Mouse (Mus musculus): ENCODE data around the gene Fbxw9. TPM values are rescaled to one million over a fixed set of nuclear protein-coding genes. Genes with fewer than 3 reads are reported as not detected.

Gene Fbxw9
- polyA plus RNA-seq, 1 experiment from 2014 or later, result 78.3 TPM

DNA sequence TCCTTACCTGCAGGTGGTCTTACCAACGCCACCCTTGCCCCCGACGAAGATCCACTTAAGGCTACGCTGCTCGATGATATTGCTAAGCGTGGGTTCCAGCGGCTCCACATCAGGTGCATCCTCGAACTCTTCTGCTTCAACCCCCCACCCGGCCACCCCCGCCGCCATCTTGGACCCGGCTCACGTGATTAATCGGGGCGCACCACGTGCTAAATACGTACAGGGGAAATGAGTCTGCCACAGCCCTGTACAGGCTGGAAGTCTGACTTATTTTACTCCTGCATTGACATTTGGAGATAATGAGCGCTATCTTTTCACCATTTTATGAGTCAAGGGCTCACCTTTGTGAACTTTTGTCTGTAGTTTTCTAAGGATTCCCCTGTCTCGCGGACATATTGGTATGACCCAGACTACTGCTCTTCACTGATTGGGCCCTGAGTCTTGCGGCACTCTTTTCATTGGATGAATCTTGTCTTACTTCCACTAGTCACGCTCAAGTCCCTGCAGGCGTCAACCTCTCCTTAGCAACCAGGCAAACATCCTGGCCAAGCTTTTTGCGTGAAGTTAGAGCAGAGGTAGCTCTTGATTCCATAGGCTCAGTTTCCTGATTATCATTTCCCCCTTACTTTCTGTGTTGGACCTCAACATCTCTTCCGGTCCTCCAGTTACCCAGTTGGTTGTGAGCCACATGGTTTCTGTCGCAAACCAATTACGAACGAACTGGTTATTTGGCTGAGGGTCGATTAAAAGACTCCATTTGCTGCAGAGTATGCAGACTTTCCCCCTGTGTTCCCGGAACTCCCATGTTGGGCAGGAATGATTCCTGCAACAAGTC is 34.5 kb upstream of the Fbxw9 start, which contains the start of gene Asna1:
TSS of gene Asna1 (minus strand) at position 184 of the 835 bp plus-strand sequence.
- H3K27ac ChIP-seq (ENCODE audit: low read length), result peak within 1 kb of the TSS; percentile 73
- ATAC-seq, result peak; percentile 90
- H3K36me3 ChIP-seq (ENCODE audit: control insufficient read depth, insufficient read depth), result peaks cover 5% of the 10 kb centered on the region

GRCm38 (mm10) chr8:85026670-85027515 is 33.0 kb upstream of the Fbxw9 start, which contains the start of gene Trir:
Gene Trir (plus strand): TSS chr8:85026823.
- Histone ChIP-seq H3K9me3 (ENCODE audit: control insufficient read depth, low read length) (no peaks in the 10 kb centered on the region), H3K4me3 (replicated peaks; ENCODE audit: low read length) (peak within 1 kb of the TSS; percentile 95), H3K4me1 (replicated peaks; ENCODE audit: control insufficient read depth, insufficient read depth, low read length) (peaks cover 39% of the 10 kb centered on the region), H3K36me3 (ENCODE audit: control insufficient read depth, insufficient read depth) (peaks cover 14% of the 10 kb centered on the region), H3K27me3 (replicated peaks; ENCODE audit: control insufficient read depth, insufficient read depth, low read length) (no peaks in the 10 kb centered on the region), H3K9ac (replicated peaks; ENCODE audit: low read depth, low read length) (peak within 1 kb of the TSS; percentile 99), H3K4me2 (ENCODE audit: low read length) (peak within 1 kb of the TSS; percentile 90), H3K27ac (ENCODE audit: low read length) (peak within 1 kb of the TSS; percentile 86)
- ATAC-seq, result peak; percentile 78
- WGBS, result under 1% methylated on average over 70 of the region's 75 CpGs

More for the DNA sequence above, 34.5 kb upstream of the Fbxw9 start, which contains the start of gene Asna1:
- Histone ChIP-seq H3K9me3 (ENCODE audit: control insufficient read depth, low read length) (no peaks in the 10 kb centered on the region), H3K9ac (replicated peaks; ENCODE audit: low read depth, low read length) (peak within 1 kb of the TSS; percentile 75), H3K4me1 (replicated peaks; ENCODE audit: control insufficient read depth, insufficient read depth, low read length) (peaks cover 39% of the 10 kb centered on the region), H3K4me2 (ENCODE audit: low read length) (peak within 1 kb of the TSS; percentile 90), H3K4me3 (replicated peaks; ENCODE audit: low read length) (peak within 1 kb of the TSS; percentile 81), H3K27me3 (replicated peaks; ENCODE audit: control insufficient read depth, insufficient read depth, low read length) (no peaks in the 10 kb centered on the region)
- 6% methylated on average over 30 of the region's 30 CpGs for WGBS

DNA sequence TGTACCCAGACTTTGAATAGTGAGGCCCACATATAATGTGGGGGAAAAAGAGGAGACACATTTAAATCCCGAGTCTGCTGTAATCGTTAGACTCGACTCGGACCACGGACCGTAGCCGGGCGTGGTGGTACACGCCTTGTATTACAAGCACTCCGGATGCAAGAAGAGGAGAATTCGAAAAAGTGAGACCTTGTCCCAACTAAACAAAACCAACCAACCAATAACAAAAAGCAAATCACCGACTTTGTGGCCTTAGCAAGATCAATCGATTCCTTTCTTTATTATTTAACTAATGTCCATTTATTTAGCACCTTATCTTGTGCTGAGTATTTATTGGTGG is 32.4 kb upstream of the Fbxw9 start:
- Histone ChIP-seq H3K4me3 (replicated peaks; ENCODE audit: low read length) (peak overlapping the region; percentile 95), H3K4me1 (replicated peaks; ENCODE audit: control insufficient read depth, insufficient read depth, low read length) (peaks cover 39% of the 10 kb centered on the region), H3K36me3 (ENCODE audit: control insufficient read depth, insufficient read depth) (peaks cover 16% of the 10 kb centered on the region), H3K9me3 (ENCODE audit: control insufficient read depth, low read length) (no peaks in the 10 kb centered on the region), H3K27ac (ENCODE audit: low read length) (peak overlapping the region; percentile 86), H3K27me3 (replicated peaks; ENCODE audit: control insufficient read depth, insufficient read depth, low read length) (no peaks in the 10 kb centered on the region), H3K9ac (replicated peaks; ENCODE audit: low read depth, low read length) (peak overlapping the region; percentile 99), H3K4me2 (ENCODE audit: low read length) (peak overlapping the region; percentile 66)
- ATAC-seq, result no peak
- WGBS, result 1% methylated on average over 13 of the region's 13 CpGs

GRCm38 (mm10) chr8:85027922-85028321 is 31.9 kb upstream of the Fbxw9 start:
- Histone ChIP-seq H3K36me3 (ENCODE audit: control insufficient read depth, insufficient read depth) (peaks cover 17% of the 10 kb centered on the region), H3K9me3 (ENCODE audit: control insufficient read depth, low read length) (no peaks in the 10 kb centered on the region), H3K27ac (ENCODE audit: low read length) (0 out of 2 replicates have a peak overlapping the region, but pooled peaks have one; percentile 2), H3K4me3 (replicated peaks; ENCODE audit: low read length) (peak overlapping the region; percentile 95), H3K9ac (replicated peaks; ENCODE audit: low read depth, low read length) (peak overlapping the region; percentile 99), H3K4me1 (replicated peaks; ENCODE audit: control insufficient read depth, insufficient read depth, low read length) (peaks cover 39% of the 10 kb centered on the region), H3K4me2 (ENCODE audit: low read length) (peak overlapping the region; percentile 66), H3K27me3 (replicated peaks; ENCODE audit: control insufficient read depth, insufficient read depth, low read length) (no peaks in the 10 kb centered on the region)
- 18% methylated on average over 2 of the region's 2 CpGs for WGBS
- ATAC-seq, result no peak

DNA sequence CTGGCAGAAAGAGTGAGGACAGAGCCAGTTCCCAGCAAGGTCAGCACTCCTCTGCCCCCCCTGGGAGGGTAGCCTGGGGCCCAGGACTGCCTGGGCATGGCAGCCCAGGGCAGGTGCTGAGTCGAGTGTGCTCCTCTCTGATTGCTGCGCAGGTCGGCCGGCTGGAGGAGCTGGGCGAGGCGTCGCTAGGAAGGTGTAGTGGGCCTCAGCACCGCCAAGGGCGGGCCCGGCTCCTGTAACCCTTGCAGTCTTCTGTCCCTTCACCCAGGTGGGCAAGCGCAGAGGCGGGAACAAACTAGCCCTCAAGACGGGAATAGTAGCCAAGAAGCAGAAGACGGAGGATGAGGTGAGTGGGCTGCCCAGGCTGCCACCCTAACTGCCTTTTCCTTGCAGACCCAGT is 30.6 kb upstream of the Fbxw9 start:
- no peak overlapping the region for H3K4me3 ChIP-seq (replicated peaks; ENCODE audit: low read length)
- H3K36me3 ChIP-seq (ENCODE audit: control insufficient read depth, insufficient read depth), result peaks cover 17% of the 10 kb centered on the region
- ATAC-seq, result no peak
- no peaks in the 10 kb centered on the region for H3K9me3 ChIP-seq (ENCODE audit: control insufficient read depth, low read length)
- no peak overlapping the region for H3K4me2 ChIP-seq (ENCODE audit: low read length)
- H3K4me1 ChIP-seq (replicated peaks; ENCODE audit: control insufficient read depth, insufficient read depth, low read length), result peaks cover 33% of the 10 kb centered on the region
- no peak overlapping the region for H3K27ac ChIP-seq (ENCODE audit: low read length)
- no peaks in the 10 kb centered on the region for H3K27me3 ChIP-seq (replicated peaks; ENCODE audit: control insufficient read depth, insufficient read depth, low read length)
- no peak overlapping the region for H3K9ac ChIP-seq (replicated peaks; ENCODE audit: low read depth, low read length)
- 85% methylated on average over 14 of the region's 14 CpGs for WGBS

- Histone ChIP-seq H3K9ac (replicated peaks; ENCODE audit: low read depth, low read length) (no peak overlapping the region), H3K27ac (ENCODE audit: low read length) (no peak overlapping the region), H3K27me3 (replicated peaks; ENCODE audit: control insufficient read depth, insufficient read depth, low read length) (no peaks in the 10 kb centered on the region), H3K4me1 (replicated peaks; ENCODE audit: control insufficient read depth, insufficient read depth, low read length) (peaks cover 29% of the 10 kb centered on the region), H3K4me3 (replicated peaks; ENCODE audit: low read length) (no peak overlapping the region), H3K4me2 (ENCODE audit: low read length) (no peak overlapping the region), H3K36me3 (ENCODE audit: control insufficient read depth, insufficient read depth) (peaks cover 17% of the 10 kb centered on the region), H3K9me3 (ENCODE audit: control insufficient read depth, low read length) (no peaks in the 10 kb centered on the region)
- no peak for ATAC-seq
- WGBS, result 88% methylated on average over 4 of the region's 4 CpGs
Measured at GRCm38 (mm10) chr8:85032622-85033311, 27.1 kb upstream of the Fbxw9 start.

DNA sequence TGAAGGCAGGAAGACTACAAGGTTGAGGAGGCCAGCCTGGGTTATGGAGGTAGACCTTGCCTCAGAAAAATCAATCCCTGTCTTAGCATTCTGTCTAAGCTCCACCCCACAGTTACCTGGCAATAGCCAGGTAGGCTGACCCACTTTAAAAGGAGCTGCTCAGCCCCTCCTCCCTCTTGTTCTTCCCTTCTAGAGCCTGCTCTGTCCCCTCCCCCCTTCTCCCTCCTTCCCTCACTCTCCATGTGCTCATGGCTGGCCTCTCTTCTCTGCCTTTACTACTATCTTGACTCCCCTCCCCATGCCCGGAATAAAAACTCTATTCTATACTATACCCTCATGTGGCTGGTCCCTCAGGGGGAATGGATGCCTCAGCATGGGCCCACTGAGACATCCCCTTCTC is 26.0 kb upstream of the Fbxw9 start:
- 77% methylated on average over 1 of the region's 1 CpGs for WGBS
- no peaks in the 10 kb centered on the region for H3K27me3 ChIP-seq (replicated peaks; ENCODE audit: control insufficient read depth, insufficient read depth, low read length)
- ATAC-seq, result no peak
- no peak overlapping the region for H3K27ac ChIP-seq (ENCODE audit: low read length)
- H3K4me2 ChIP-seq (ENCODE audit: low read length), result no peak overlapping the region
- peaks cover 28% of the 10 kb centered on the region for H3K4me1 ChIP-seq (replicated peaks; ENCODE audit: control insufficient read depth, insufficient read depth, low read length)
- H3K36me3 ChIP-seq (ENCODE audit: control insufficient read depth, insufficient read depth), result peaks cover 17% of the 10 kb centered on the region
- H3K4me3 ChIP-seq (replicated peaks; ENCODE audit: low read length), result no peak overlapping the region
- no peaks in the 10 kb centered on the region for H3K9me3 ChIP-seq (ENCODE audit: control insufficient read depth, low read length)
- H3K9ac ChIP-seq (replicated peaks; ENCODE audit: low read depth, low read length), result no peak overlapping the region

- ATAC-seq, result no peak
- no peaks in the 10 kb centered on the region for H3K27me3 ChIP-seq (replicated peaks; ENCODE audit: control insufficient read depth, insufficient read depth, low read length)
- H3K4me3 ChIP-seq (replicated peaks; ENCODE audit: low read length), result peak overlapping the region; percentile 80
- no peaks in the 10 kb centered on the region for H3K9me3 ChIP-seq (ENCODE audit: control insufficient read depth, low read length)
- peaks cover 26% of the 10 kb centered on the region for H3K4me1 ChIP-seq (replicated peaks; ENCODE audit: control insufficient read depth, insufficient read depth, low read length)
- peak overlapping the region; percentile 85 for H3K4me2 ChIP-seq (ENCODE audit: low read length)
- no peak overlapping the region for H3K27ac ChIP-seq (ENCODE audit: low read length)
- 6% methylated on average over 13 of the region's 13 CpGs for WGBS
- peaks cover 17% of the 10 kb centered on the region for H3K36me3 ChIP-seq (ENCODE audit: control insufficient read depth, insufficient read depth)
- H3K9ac ChIP-seq (replicated peaks; ENCODE audit: low read depth, low read length), result no peak overlapping the region
Measured at GRCm38 (mm10) chr8:85034764-85035163, 25.1 kb upstream of the Fbxw9 start.
